ENCODE assay signal across 8 mouse cellular contexts in genomic region chr10:115323295-115323694, GRCm38 (mm10). TPM values are rescaled to one million over a fixed set of nuclear protein-coding genes. Genes with fewer than 3 reads are reported as not detected.
DNase-seq lines count a peak whose midpoint lies in the region; ATAC-seq and TF ChIP-seq lines count a peak whose summit lies in the region.

No protein-coding gene starts in this region.

- no peaks in the 10 kb centered on the region for H3K9me3 ChIP-seq in forebrain, postnatal 0 days (ENCODE audit: low read length)
- H3K9me3 ChIP-seq in limb, embryonic 11.5 days (ENCODE audit: control insufficient read depth, low read length), result no peaks in the 10 kb centered on the region

- no peak for TF ChIP-seq POLR2A in thymus, adult 2 months (IDR thresholded peaks at IDR 0.05; ENCODE audit: control insufficient read depth, extremely low read depth, insufficient read depth, low read length, poor library complexity)

- no peaks in the 10 kb centered on the region for H3K27me3 ChIP-seq in forebrain, postnatal 0 days (ENCODE audit: insufficient read depth, low read length)
- no peaks in the 10 kb centered on the region for H3K27me3 ChIP-seq in limb, embryonic 11.5 days (ENCODE audit: control insufficient read depth, insufficient read depth, low read length)
- no peaks in the 10 kb centered on the region for H3K27me3 ChIP-seq in thymus, adult 2 months (ENCODE audit: control insufficient read depth, insufficient read depth, low read length)

- peak; percentile 40; the same call in 1 of the 2 replicates for ATAC-seq in forebrain, postnatal 0 days
- ATAC-seq in inflammation-experienced regulatory T-cells, adult 6 months, result peak; percentile 89
- ATAC-seq in limb, embryonic 11.5 days (ENCODE audit: insufficient number of reproducible peaks, low FRiP score, low TSS enrichment, low read depth), result no peak
- ATAC-seq in neutrophil, adult 5-6 weeks (ENCODE audit: extremely low read depth, insufficient number of reproducible peaks, low FRiP score, poor library complexity, severe bottlenecking), result peak; percentile 91

- no peaks in the 10 kb centered on the region for H3K36me3 ChIP-seq in forebrain, postnatal 0 days (ENCODE audit: insufficient read depth)
- H3K36me3 ChIP-seq in limb, embryonic 11.5 days (ENCODE audit: control insufficient read depth, insufficient read depth, low read length), result no peaks in the 10 kb centered on the region
- no peaks in the 10 kb centered on the region for H3K36me3 ChIP-seq in thymus, adult 2 months (ENCODE audit: control insufficient read depth, insufficient read depth, low read length)

- no peaks in the 10 kb centered on the region for H3K4me1 ChIP-seq in forebrain, postnatal 0 days (ENCODE audit: insufficient read depth)
- no peaks in the 10 kb centered on the region for H3K4me1 ChIP-seq in limb, embryonic 11.5 days (ENCODE audit: control insufficient read depth, insufficient read depth, low read length)
- peaks cover 16% of the 10 kb centered on the region for H3K4me1 ChIP-seq in thymus, adult 2 months (replicated peaks; ENCODE audit: control insufficient read depth, insufficient read depth, low read length)

- H3K4me3 ChIP-seq in forebrain, postnatal 0 days (ENCODE audit: low read depth, low read length), result no peak overlapping the region
- no peak overlapping the region for H3K4me3 ChIP-seq in limb, embryonic 11.5 days (ENCODE audit: low read depth, low read length)
- H3K4me3 ChIP-seq in thymus, adult 2 months (ENCODE audit: control insufficient read depth, insufficient read depth, low read length), result no peak overlapping the region

- TF ChIP-seq CTCF in forebrain, postnatal 0 days (IDR thresholded peaks at IDR 0.05; ENCODE audit: low read depth), result peak; percentile 79
- no peak for TF ChIP-seq CTCF in thymus, adult 2 months (IDR thresholded peaks at IDR 0.05; ENCODE audit: borderline replicate concordance, control insufficient read depth, extremely low read depth, insufficient read depth, low read length, poor library complexity)

- H3K27ac ChIP-seq in forebrain, postnatal 0 days (ENCODE audit: low read depth, low read length), result no peak overlapping the region
- H3K27ac ChIP-seq in limb, embryonic 11.5 days (replicated peaks; ENCODE audit: low read depth, low read length), result no peak overlapping the region
- no peak overlapping the region for H3K27ac ChIP-seq in thymus, adult 2 months (ENCODE audit: control insufficient read depth, insufficient read depth, low read length)

- H3K4me2 ChIP-seq in forebrain, postnatal 0 days (ENCODE audit: low read depth), result no peak overlapping the region
- H3K4me2 ChIP-seq in limb, embryonic 11.5 days (ENCODE audit: low read depth, severe bottlenecking), result no peak overlapping the region

- DNase-seq in 3134 (ENCODE audit: extremely low read depth, insufficient read length, low spot score), result peak; percentile 28
- peak; percentile 40 for DNase-seq in MEL-GATA-1-ER (ENCODE audit: extremely low read depth, low read depth)
- peak; percentile 47 for DNase-seq in cerebellum, adult 11-12 months
- peak; percentile 88 for DNase-seq in forebrain, postnatal 0 days
- DNase-seq in limb, embryonic 11.5 days (ENCODE audit: low spot score), result peak; percentile 83
- DNase-seq in thymus, adult 2 months, result peak; percentile 75

- 9% methylated on average over 6 of the region's 6 CpGs for WGBS in forebrain, postnatal 0 days
- WGBS in limb, embryonic 11.5 days, result 9% methylated on average over 6 of the region's 6 CpGs
- WGBS in thymus, adult 2 months, result 10% methylated on average over 6 of the region's 6 CpGs

- H3K9ac ChIP-seq in forebrain, postnatal 0 days, result no peak overlapping the region
- H3K9ac ChIP-seq in limb, embryonic 11.5 days (ENCODE audit: low read length), result no peak overlapping the region

RNA-seq across cellular contexts. Expression of gene Rab21, which starts 7.9 kb away (rescaled TPM):
- total RNA-seq in forebrain, postnatal 0 days (2014; rRNA removed), result 31.2 and 34.7 TPM in 2 replicates
- polyA plus RNA-seq in forebrain, postnatal 0 days (2015; fragmentation: Nextera tagmentation; extraction: Ambion mirVana), result 10.7 and 14.8 TPM in 2 replicates
- 10 to 100 TPM; 19.2 to 22.6 (median 21.0) TPM for polyA plus RNA-seq in inflammation-experienced regulatory T-cells, adult 6 months (2017; shearing (Covaris generic))
- polyA plus RNA-seq in limb, embryonic 11.5 days (2014; fragmentation: Nextera tagmentation; extraction: Ambion mirVana), result 6.6 and 12.0 TPM in 2 replicates
- 90.6 and 92.8 TPM in 2 replicates for total RNA-seq in neutrophil, adult 5-6 weeks (2017)
- polyA plus RNA-seq in thymus, adult 2 months (2012; rRNA removed), result 32.4 and 50.0 TPM in 2 replicates

RNA-seq across cellular contexts. Expression of gene Tmem19, which starts 39.0 kb away (rescaled TPM):
- total RNA-seq in forebrain, postnatal 0 days (2014; rRNA removed), result 30.5 and 36.0 TPM in 2 replicates
- 29.1 and 38.8 TPM in 2 replicates for polyA plus RNA-seq in forebrain, postnatal 0 days (2015; fragmentation: Nextera tagmentation; extraction: Ambion mirVana)
- 10 to 100 TPM; 35.8 to 43.5 (median 39.4) TPM for polyA plus RNA-seq in inflammation-experienced regulatory T-cells, adult 6 months (2017; shearing (Covaris generic))
- 25.8 and 28.2 TPM in 2 replicates for polyA plus RNA-seq in limb, embryonic 11.5 days (2014; fragmentation: Nextera tagmentation; extraction: Ambion mirVana)
- 16.8 and 19.9 TPM in 2 replicates for total RNA-seq in neutrophil, adult 5-6 weeks (2017)
- 28.5 and 31.1 TPM in 2 replicates for polyA plus RNA-seq in thymus, adult 2 months (2012; rRNA removed)

Comparison
In these comparisons a context has a peak if more than half of its experiments do, and no peak if none do; other contexts are left out.
1. DNase-seq: peak in every context shown above with its lines; median percentile 88 in forebrain, postnatal 0 days; 83 in limb, embryonic 11.5 days; 75 in thymus, adult 2 months; 47 in cerebellum, adult 11-12 months; 40 in MEL-GATA-1-ER; 28 in 3134.